Mouse (Mus musculus) MN1 (cell line): ENCODE measurements around the gene Ephx1.
"Not testable (repeated sequence)": the region's sequence is repeated elsewhere in the genome, so short reads cannot be mapped to it uniquely, and the experiment has no call there.

ENCODE experiments used
- DNase-seq: peaks from one replicate; pipeline ENCODE4 v3.0.0-alpha.2; 2016; ENCODE audit warnings: low spot score

Ephx1 gene

GRCm38 (mm10) chr1:180974126-180974746 is 46.5 kb downstream of the Ephx1 start:
- peak; percentile 65 for DNase-seq

GRCm38 (mm10) chr1:180972941-180973340 is 47.8 kb downstream of the Ephx1 start:
- no peak for DNase-seq

GRCm38 (mm10) chr1:180967261-180967660 is 53.4 kb downstream of the Ephx1 start:
- DNase-seq: no peak

GRCm38 (mm10) chr1:180966542-180966941 is 54.2 kb downstream of the Ephx1 start:
- peak; percentile 70 for DNase-seq

GRCm38 (mm10) chr1:180965786-180966185 is 54.9 kb downstream of the Ephx1 start:
- DNase-seq: no peak

GRCm38 (mm10) chr1:180958797-180959196 is 61.9 kb downstream of the Ephx1 start:
- DNase-seq: no peak

- no peak for DNase-seq
These were observed 62.7 kb downstream of the Ephx1 start for GRCm38 (mm10) chr1:180957989-180958388.

GRCm38 (mm10) chr1:180956973-180957381 is 63.7 kb downstream of the Ephx1 start:
- DNase-seq: no peak

GRCm38 (mm10) chr1:180956401-180956800 is 64.3 kb downstream of the Ephx1 start:
- no peak for DNase-seq

- no peak for DNase-seq
These were observed 67.9 kb downstream of the Ephx1 start for GRCm38 (mm10) chr1:180952808-180953207.

- no peak for DNase-seq
These were observed 68.5 kb downstream of the Ephx1 start for GRCm38 (mm10) chr1:180952085-180952746.

- DNase-seq: peak; percentile 28
These were observed 74.3 kb downstream of the Ephx1 start for GRCm38 (mm10) chr1:180946448-180946847.

GRCm38 (mm10) chr1:180945001-180945980 is 75.4 kb downstream of the Ephx1 start:
- peak; percentile 91 for DNase-seq

- DNase-seq: peak; percentile 68
These were observed 76.2 kb downstream of the Ephx1 start for GRCm38 (mm10) chr1:180944553-180944952.

GRCm38 (mm10) chr1:180943896-180944295 is 76.8 kb downstream of the Ephx1 start:
- DNase-seq: peak; percentile 43

GRCm38 (mm10) chr1:180943032-180943644 is 77.6 kb downstream of the Ephx1 start:
- no peak for DNase-seq

GRCm38 (mm10) chr1:180942166-180943031 is 78.3 kb downstream of the Ephx1 start, which contains the start of gene Tmem63a:
TSS of gene Tmem63a (plus strand) at chr1:180942344.
- DNase-seq: peak; percentile 74

- peak; percentile 29 for DNase-seq
These were observed 79.0 kb downstream of the Ephx1 start for GRCm38 (mm10) chr1:180941726-180942125.

- DNase-seq: no peak
These were observed 79.8 kb downstream of the Ephx1 start for GRCm38 (mm10) chr1:180940776-180941460.

GRCm38 (mm10) chr1:180938781-180939180 is 81.9 kb downstream of the Ephx1 start:
- DNase-seq: not testable (repeated sequence)
